Mouse (Mus musculus): Measurements from ENCODE around the gene Cnrip1. TPM values are rescaled to one million over a fixed set of nuclear protein-coding genes. Genes with fewer than 3 reads are reported as not detected.
"Not testable (repeated sequence)": the region's sequence is repeated elsewhere in the genome, so short reads cannot be mapped to it uniquely, and the experiment has no call there.

Gene Cnrip1
- 31.4 and 32.4 TPM in 2 replicates for polyA plus RNA-seq (2015; fragmentation: Nextera tagmentation; extraction: Ambion mirVana)

DNA sequence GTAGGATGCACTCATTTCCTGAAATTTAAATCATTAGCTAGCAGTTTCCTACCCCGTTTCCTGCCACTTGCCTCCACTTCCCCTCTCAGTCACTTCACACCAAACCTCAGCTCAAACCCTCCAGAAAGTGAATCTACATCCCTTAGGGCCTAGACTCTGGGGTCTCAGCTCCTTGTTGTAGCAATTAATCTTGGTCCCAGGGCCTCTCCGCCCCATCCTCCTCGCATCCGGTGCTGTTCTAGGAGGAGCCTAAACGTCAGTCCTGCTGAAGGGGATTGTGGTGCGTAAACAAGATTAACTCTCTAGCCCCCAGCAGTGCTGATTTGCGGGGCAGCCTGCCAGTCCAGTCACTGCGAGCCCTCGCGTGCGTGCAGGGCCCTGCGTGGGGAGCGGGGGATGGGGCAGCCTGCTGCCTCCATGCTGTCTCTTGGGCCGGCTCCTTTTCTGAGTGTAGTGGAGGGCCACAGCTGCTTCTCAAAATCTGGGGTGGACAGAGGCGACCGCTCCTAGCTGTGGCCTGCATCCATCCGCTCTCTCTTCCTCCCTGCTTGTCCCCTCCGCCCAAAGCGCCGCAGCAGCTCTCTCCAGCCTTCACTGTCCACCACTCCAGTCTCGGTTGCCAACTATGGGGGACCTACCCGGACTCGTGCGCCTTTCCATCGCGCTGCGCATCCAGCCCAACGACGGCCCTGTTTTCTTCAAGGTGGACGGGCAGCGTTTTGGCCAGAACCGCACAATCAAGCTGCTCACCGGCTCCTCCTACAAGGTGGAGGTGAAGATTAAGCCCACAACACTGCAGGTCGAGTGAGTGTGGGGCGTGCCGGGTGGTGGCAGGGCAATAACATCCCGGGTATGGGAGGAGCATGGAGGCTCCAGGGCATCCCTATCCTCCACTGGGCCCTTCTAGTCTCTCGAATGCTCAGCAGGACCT lies at the start of gene Cnrip1, which contains the start of gene Plek:
Gene Cnrip1 (plus strand): TSS at position 42 of the 931 bp plus-strand sequence.
Gene Plek (minus strand): TSS at position 837 of the 931 bp plus-strand sequence.
- H3K4me3 ChIP-seq (ENCODE audit: low read length), result peak within 1 kb of the TSS; percentile 55
- peak within 1 kb of the TSS; percentile 86 for H3K27ac ChIP-seq (ENCODE audit: low read length)
- H3K27me3 ChIP-seq (ENCODE audit: insufficient read depth, low read length), result no peaks in the 10 kb centered on the region
- 1% methylated on average over 37 of the region's 38 CpGs for whole genome bisulfite sequencing
- peak within 1 kb of the TSS; percentile 64 for H3K9ac ChIP-seq (replicated peaks; ENCODE audit: low read length)
- no peaks in the 10 kb centered on the region for H3K9me3 ChIP-seq (ENCODE audit: low read length)
- peaks cover 15% of the 10 kb centered on the region for H3K4me1 ChIP-seq (ENCODE audit: insufficient read depth, low read length)
- peak; percentile 96 for ATAC-seq (ENCODE audit: low FRiP score, low TSS enrichment)
- no peaks in the 10 kb centered on the region for H3K36me3 ChIP-seq (ENCODE audit: insufficient read depth, low read length)
- H3K4me2 ChIP-seq (replicated peaks; ENCODE audit: low read depth, low read length), result peak within 1 kb of the TSS; percentile 60

DNA sequence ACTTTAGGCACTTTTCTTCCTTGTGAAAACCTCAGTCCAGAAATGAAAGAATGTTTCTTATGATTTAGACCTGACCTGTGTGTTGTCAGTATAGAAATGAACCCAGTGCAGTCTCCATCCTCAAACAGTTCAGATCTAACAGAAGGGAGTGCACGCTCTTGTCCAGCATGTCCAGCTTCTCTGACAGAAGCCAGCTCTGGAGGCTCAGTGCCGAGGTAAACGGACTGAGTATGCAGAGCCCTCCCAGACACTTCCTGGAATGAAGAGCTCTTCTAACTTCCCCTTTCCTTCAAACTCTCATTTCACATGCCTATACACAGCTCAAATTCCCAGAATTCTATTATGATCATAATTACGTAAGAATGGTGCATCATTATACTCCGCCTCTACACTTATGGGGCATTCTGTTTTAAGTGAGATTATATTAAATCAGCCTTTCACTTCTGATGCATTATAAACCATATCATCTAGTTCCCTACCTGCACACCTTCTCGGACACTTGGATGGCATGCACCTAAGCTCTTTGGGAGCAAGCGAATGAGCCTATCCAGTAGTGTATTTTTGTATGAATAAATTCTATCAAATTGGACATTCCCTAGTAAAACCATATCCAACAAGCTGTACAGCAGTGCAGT lies 48.5 kb upstream of the Cnrip1 start:
- Histone ChIP-seq H3K9me3 (ENCODE audit: low read length) (no peaks in the 10 kb centered on the region), H3K27ac (ENCODE audit: low read length) (no peak overlapping the region), H3K36me3 (ENCODE audit: insufficient read depth, low read length) (no peaks in the 10 kb centered on the region), H3K4me2 (replicated peaks; ENCODE audit: low read depth, low read length) (no peak overlapping the region), H3K9ac (replicated peaks; ENCODE audit: low read length) (no peak overlapping the region), H3K4me3 (ENCODE audit: low read length) (no peak overlapping the region), H3K27me3 (ENCODE audit: insufficient read depth, low read length) (no peaks in the 10 kb centered on the region), H3K4me1 (ENCODE audit: insufficient read depth, low read length) (no peaks in the 10 kb centered on the region)
- WGBS, result 84% methylated on average over 7 of the region's 7 CpGs
- no peak for ATAC-seq (ENCODE audit: low FRiP score, low TSS enrichment)

DNA sequence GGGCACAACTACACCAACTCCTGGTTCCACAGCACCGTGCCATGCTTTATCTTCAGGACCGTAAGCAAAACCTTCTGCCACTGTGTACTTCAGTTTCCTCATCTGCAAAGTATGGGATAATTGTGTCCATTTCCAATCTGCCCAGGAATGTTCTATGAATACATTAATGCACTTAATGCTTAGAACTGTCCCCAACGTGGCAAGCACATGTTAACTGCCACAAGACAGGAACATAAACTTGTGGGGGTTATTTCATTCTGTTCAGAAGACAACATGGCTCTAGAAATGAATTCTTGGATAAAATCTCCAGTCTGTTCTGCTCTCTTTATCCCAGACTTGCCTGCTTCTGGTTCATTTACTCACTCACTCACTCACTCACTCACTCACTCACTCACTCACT lies 47.6 kb upstream of the Cnrip1 start:
- Histone ChIP-seq H3K9ac (replicated peaks; ENCODE audit: low read length) (no peak overlapping the region), H3K27ac (ENCODE audit: low read length) (no peak overlapping the region), H3K27me3 (ENCODE audit: insufficient read depth, low read length) (no peaks in the 10 kb centered on the region), H3K4me1 (ENCODE audit: insufficient read depth, low read length) (no peaks in the 10 kb centered on the region), H3K36me3 (ENCODE audit: insufficient read depth, low read length) (no peaks in the 10 kb centered on the region), H3K4me3 (ENCODE audit: low read length) (no peak overlapping the region), H3K9me3 (ENCODE audit: low read length) (no peaks in the 10 kb centered on the region), H3K4me2 (replicated peaks; ENCODE audit: low read depth, low read length) (no peak overlapping the region)
- ATAC-seq (ENCODE audit: low FRiP score, low TSS enrichment), result no peak
- WGBS, result 75% methylated on average over 3 of the region's 3 CpGs

- Histone ChIP-seq H3K27ac (ENCODE audit: low read length) (no peak overlapping the region), H3K4me2 (replicated peaks; ENCODE audit: low read depth, low read length) (no peak overlapping the region), H3K4me3 (ENCODE audit: low read length) (no peak overlapping the region), H3K36me3 (ENCODE audit: insufficient read depth, low read length) (no peaks in the 10 kb centered on the region), H3K27me3 (ENCODE audit: insufficient read depth, low read length) (no peaks in the 10 kb centered on the region), H3K4me1 (ENCODE audit: insufficient read depth, low read length) (no peaks in the 10 kb centered on the region), H3K9ac (replicated peaks; ENCODE audit: low read length) (no peak overlapping the region), H3K9me3 (ENCODE audit: low read length) (no peaks in the 10 kb centered on the region)
- WGBS, result 83% methylated on average over 4 of the region's 4 CpGs
- ATAC-seq (ENCODE audit: low FRiP score, low TSS enrichment), result no peak
These were observed 46.2 kb upstream of the Cnrip1 start for GRCm38 (mm10) chr11:17004899-17005846.

DNA sequence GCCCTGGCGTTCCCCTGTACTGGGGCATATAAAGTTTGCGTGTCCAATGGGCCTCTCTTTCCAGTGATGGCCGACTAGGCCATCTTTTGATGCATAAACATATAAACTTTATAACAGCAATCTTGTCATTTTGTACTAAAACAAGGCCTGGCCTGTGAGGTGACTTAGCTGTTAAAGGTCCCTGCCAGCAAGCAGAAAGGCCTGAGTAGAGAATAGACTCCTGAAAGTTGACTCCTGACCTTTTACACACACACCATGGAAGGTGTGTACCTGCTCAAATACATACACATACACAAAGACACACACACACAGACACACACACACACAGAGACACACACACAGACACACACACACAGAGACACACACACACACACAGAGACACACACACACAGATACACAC lies 44.9 kb upstream of the Cnrip1 start:
- H3K4me1 ChIP-seq (ENCODE audit: insufficient read depth, low read length); ATAC-seq (ENCODE audit: low FRiP score, low TSS enrichment); H3K27ac ChIP-seq (ENCODE audit: low read length); H3K4me3 ChIP-seq (ENCODE audit: low read length); H3K4me2 ChIP-seq (replicated peaks; ENCODE audit: low read depth, low read length); H3K36me3 ChIP-seq (ENCODE audit: insufficient read depth, low read length); H3K9ac ChIP-seq (replicated peaks; ENCODE audit: low read length); H3K9me3 ChIP-seq (ENCODE audit: low read length); H3K27me3 ChIP-seq (ENCODE audit: insufficient read depth, low read length): not testable (repeated sequence)
- WGBS, result 83% methylated on average over 3 of the region's 3 CpGs

- H3K9me3 ChIP-seq (ENCODE audit: low read length), result no peaks in the 10 kb centered on the region
- 88% methylated on average over 5 of the region's 5 CpGs for WGBS
- H3K27me3 ChIP-seq (ENCODE audit: insufficient read depth, low read length), result no peaks in the 10 kb centered on the region
- H3K36me3 ChIP-seq (ENCODE audit: insufficient read depth, low read length), result no peaks in the 10 kb centered on the region
- H3K4me3 ChIP-seq (ENCODE audit: low read length), result no peak overlapping the region
- H3K4me2 ChIP-seq (replicated peaks; ENCODE audit: low read depth, low read length), result no peak overlapping the region
- H3K27ac ChIP-seq (ENCODE audit: low read length), result no peak overlapping the region
- no peak for ATAC-seq (ENCODE audit: low FRiP score, low TSS enrichment)
- H3K4me1 ChIP-seq (ENCODE audit: insufficient read depth, low read length), result no peaks in the 10 kb centered on the region
- H3K9ac ChIP-seq (replicated peaks; ENCODE audit: low read length), result no peak overlapping the region
These were observed 43.7 kb upstream of the Cnrip1 start for GRCm38 (mm10) chr11:17007517-17008173.

DNA sequence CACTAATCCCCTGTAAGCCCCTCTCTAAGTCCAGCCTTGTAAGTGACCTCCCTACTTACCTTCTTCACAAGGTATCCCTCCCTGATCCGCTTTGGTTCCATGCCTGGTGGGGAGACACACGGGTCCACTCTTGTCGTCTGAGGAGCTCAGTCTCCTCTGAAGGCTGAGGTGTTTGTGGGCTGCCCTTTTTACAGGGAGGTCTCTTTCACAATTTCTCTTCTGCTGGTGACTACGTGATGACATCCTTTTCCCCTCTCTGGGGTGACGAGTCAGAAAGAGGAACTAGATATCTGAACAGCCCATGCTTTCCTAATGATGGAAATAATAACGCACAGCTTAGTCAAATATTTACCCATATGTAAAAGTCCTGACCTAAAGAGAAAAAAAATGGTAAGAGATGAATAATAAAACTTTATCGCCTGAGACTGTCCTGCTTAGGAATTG lies 42.9 kb upstream of the Cnrip1 start:
- Histone ChIP-seq H3K9me3 (ENCODE audit: low read length) (no peaks in the 10 kb centered on the region), H3K36me3 (ENCODE audit: insufficient read depth, low read length) (no peaks in the 10 kb centered on the region), H3K4me2 (replicated peaks; ENCODE audit: low read depth, low read length) (no peak overlapping the region), H3K4me1 (ENCODE audit: insufficient read depth, low read length) (no peaks in the 10 kb centered on the region), H3K27me3 (ENCODE audit: insufficient read depth, low read length) (no peaks in the 10 kb centered on the region), H3K4me3 (ENCODE audit: low read length) (no peak overlapping the region), H3K9ac (replicated peaks; ENCODE audit: low read length) (no peak overlapping the region), H3K27ac (ENCODE audit: low read length) (no peak overlapping the region)
- ATAC-seq (ENCODE audit: low FRiP score, low TSS enrichment), result no peak
- WGBS, result 67% methylated on average over 7 of the region's 7 CpGs

GRCm38 (mm10) chr11:17012948-17013347 lies 38.4 kb upstream of the Cnrip1 start:
- no peak overlapping the region for H3K9ac ChIP-seq (replicated peaks; ENCODE audit: low read length)
- no peak for ATAC-seq (ENCODE audit: low FRiP score, low TSS enrichment)
- no peak overlapping the region for H3K4me2 ChIP-seq (replicated peaks; ENCODE audit: low read depth, low read length)
- no peak overlapping the region for H3K4me3 ChIP-seq (ENCODE audit: low read length)
- H3K36me3 ChIP-seq (ENCODE audit: insufficient read depth, low read length), result no peaks in the 10 kb centered on the region
- peaks cover 3% of the 10 kb centered on the region; the same call in 1 of the 2 replicates for H3K9me3 ChIP-seq (ENCODE audit: low read length)
- H3K4me1 ChIP-seq (ENCODE audit: insufficient read depth, low read length), result no peaks in the 10 kb centered on the region
- no peaks in the 10 kb centered on the region for H3K27me3 ChIP-seq (ENCODE audit: insufficient read depth, low read length)
- H3K27ac ChIP-seq (ENCODE audit: low read length), result no peak overlapping the region

GRCm38 (mm10) chr11:17019328-17019727 lies 32.1 kb upstream of the Cnrip1 start:
- H3K9me3 ChIP-seq (ENCODE audit: low read length), result peaks cover 11% of the 10 kb centered on the region
- no peaks in the 10 kb centered on the region for H3K36me3 ChIP-seq (ENCODE audit: insufficient read depth, low read length)
- no peak overlapping the region for H3K4me2 ChIP-seq (replicated peaks; ENCODE audit: low read depth, low read length)
- no peaks in the 10 kb centered on the region for H3K4me1 ChIP-seq (ENCODE audit: insufficient read depth, low read length)
- no peak overlapping the region for H3K9ac ChIP-seq (replicated peaks; ENCODE audit: low read length)
- ATAC-seq (ENCODE audit: low FRiP score, low TSS enrichment), result no peak
- 93% methylated on average over 7 of the region's 7 CpGs for WGBS
- no peak overlapping the region for H3K4me3 ChIP-seq (ENCODE audit: low read length)
- no peak overlapping the region for H3K27ac ChIP-seq (ENCODE audit: low read length)
- no peaks in the 10 kb centered on the region for H3K27me3 ChIP-seq (ENCODE audit: insufficient read depth, low read length)

All from kidney, embryonic 16.5 days (tissue).